Mouse (Mus musculus): ENCODE measurements around the gene Pcbp3. TPM values are rescaled to one million over a fixed set of nuclear protein-coding genes. Genes with fewer than 3 reads are reported as not detected.

The Pcbp3 gene
- polyA plus RNA-seq, 1 experiment from 2014 or later = 6.9 TPM

DNA sequence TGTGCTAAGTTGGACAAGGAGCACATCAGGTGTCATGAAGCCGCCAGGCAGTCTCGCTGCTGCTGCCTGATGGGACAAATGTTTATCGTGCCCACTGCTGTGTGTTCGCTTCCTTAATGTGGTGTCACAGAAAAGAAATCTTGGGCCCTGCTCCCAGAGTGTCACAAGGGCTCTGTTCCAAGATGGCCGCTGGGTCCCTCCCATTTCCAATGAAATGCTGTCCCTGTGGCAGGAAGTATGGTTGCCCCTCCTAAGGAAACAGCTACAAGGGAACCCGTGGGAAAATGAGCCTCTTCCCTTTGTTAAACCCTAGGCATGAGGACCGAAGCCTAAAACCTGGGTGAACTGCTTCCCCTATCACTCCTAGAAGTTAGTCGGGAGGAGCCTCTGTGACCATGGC, 146.9 kb downstream of the Pcbp3 start:
- no peak overlapping the region for H3K27ac ChIP-seq (ENCODE audit: low read depth, low read length)
- no peak overlapping the region for H3K9ac ChIP-seq (ENCODE audit: low read depth, low read length)
- H3K27me3 ChIP-seq (ENCODE audit: control insufficient read depth, insufficient read depth, low read length) = no peaks in the 10 kb centered on the region
- H3K4me3 ChIP-seq (ENCODE audit: low read depth, low read length) = no peak overlapping the region
- H3K4me2 ChIP-seq = no peak overlapping the region
- H3K4me1 ChIP-seq (ENCODE audit: control insufficient read depth, insufficient read depth, low read length) = peaks cover 5% of the 10 kb centered on the region; the same call in 1 of the 2 replicates
- ATAC-seq (replicated peaks; ENCODE audit: insufficient number of reproducible peaks, low FRiP score, low TSS enrichment) = no peak
- no peaks in the 10 kb centered on the region for H3K36me3 ChIP-seq (ENCODE audit: control insufficient read depth, insufficient read depth, low read length)
- H3K9me3 ChIP-seq (replicated peaks; ENCODE audit: control insufficient read depth, low read length) = no peaks in the 10 kb centered on the region
- 81% methylated on average over 8 of the region's 8 CpGs for WGBS (ENCODE audit: insufficient replicate concordance)

- Histone ChIP-seq H3K4me2 (no peak overlapping the region), H3K27me3 (ENCODE audit: control insufficient read depth, insufficient read depth, low read length) (no peaks in the 10 kb centered on the region), H3K4me1 (ENCODE audit: control insufficient read depth, insufficient read depth, low read length) (peaks cover 15% of the 10 kb centered on the region), H3K9ac (ENCODE audit: low read depth, low read length) (no peak overlapping the region), H3K27ac (ENCODE audit: low read depth, low read length) (no peak overlapping the region), H3K36me3 (ENCODE audit: control insufficient read depth, insufficient read depth, low read length) (no peaks in the 10 kb centered on the region), H3K4me3 (ENCODE audit: low read depth, low read length) (no peak overlapping the region), H3K9me3 (replicated peaks; ENCODE audit: control insufficient read depth, low read length) (no peaks in the 10 kb centered on the region)
- no peak for ATAC-seq (replicated peaks; ENCODE audit: insufficient number of reproducible peaks, low FRiP score, low TSS enrichment)
- WGBS (ENCODE audit: insufficient replicate concordance) = 58% methylated on average over 7 of the region's 7 CpGs
Measured at GRCm38 (mm10) chr10:76809916-76810660, 151.6 kb downstream of the Pcbp3 start.

GRCm38 (mm10) chr10:76809439-76809838, 152.2 kb downstream of the Pcbp3 start:
- Histone ChIP-seq H3K36me3 (ENCODE audit: control insufficient read depth, insufficient read depth, low read length) (no peaks in the 10 kb centered on the region), H3K9me3 (replicated peaks; ENCODE audit: control insufficient read depth, low read length) (no peaks in the 10 kb centered on the region), H3K27me3 (ENCODE audit: control insufficient read depth, insufficient read depth, low read length) (no peaks in the 10 kb centered on the region), H3K4me3 (ENCODE audit: low read depth, low read length) (no peak overlapping the region), H3K4me2 (no peak overlapping the region), H3K9ac (ENCODE audit: low read depth, low read length) (no peak overlapping the region), H3K27ac (ENCODE audit: low read depth, low read length) (no peak overlapping the region), H3K4me1 (ENCODE audit: control insufficient read depth, insufficient read depth, low read length) (peaks cover 15% of the 10 kb centered on the region)
- 76% methylated on average over 11 of the region's 11 CpGs for WGBS (ENCODE audit: insufficient replicate concordance)
- ATAC-seq (replicated peaks; ENCODE audit: insufficient number of reproducible peaks, low FRiP score, low TSS enrichment) = no peak

- Histone ChIP-seq H3K36me3 (ENCODE audit: control insufficient read depth, insufficient read depth, low read length) (no peaks in the 10 kb centered on the region), H3K9me3 (replicated peaks; ENCODE audit: control insufficient read depth, low read length) (no peaks in the 10 kb centered on the region), H3K9ac (ENCODE audit: low read depth, low read length) (no peak overlapping the region), H3K4me2 (no peak overlapping the region), H3K27ac (ENCODE audit: low read depth, low read length) (no peak overlapping the region), H3K4me1 (ENCODE audit: control insufficient read depth, insufficient read depth, low read length) (peaks cover 15% of the 10 kb centered on the region), H3K27me3 (ENCODE audit: control insufficient read depth, insufficient read depth, low read length) (no peaks in the 10 kb centered on the region), H3K4me3 (ENCODE audit: low read depth, low read length) (no peak overlapping the region)
- no peak for ATAC-seq (replicated peaks; ENCODE audit: insufficient number of reproducible peaks, low FRiP score, low TSS enrichment)
- WGBS (ENCODE audit: insufficient replicate concordance) = 68% methylated on average over 10 of the region's 10 CpGs
Measured at GRCm38 (mm10) chr10:76808446-76809400, 153.0 kb downstream of the Pcbp3 start.

DNA sequence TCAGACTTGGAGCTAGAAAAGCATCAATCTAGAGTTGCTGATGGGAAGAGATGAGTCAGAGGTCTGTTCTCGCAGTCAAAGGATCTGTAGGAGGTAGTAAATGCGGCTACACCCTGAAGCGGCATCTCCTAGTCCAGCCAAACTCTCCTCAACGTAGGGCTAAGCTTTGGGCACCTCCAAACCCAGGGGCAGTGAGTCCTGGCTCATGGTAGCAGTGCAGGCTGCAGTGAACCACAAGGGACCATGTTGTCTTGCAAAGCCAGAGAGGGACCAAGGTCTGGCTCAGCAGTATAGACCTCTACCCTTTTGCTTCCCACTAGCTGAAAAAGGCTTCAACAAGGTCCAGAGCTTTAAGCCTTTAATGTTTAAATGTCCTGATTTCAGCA, 159.2 kb downstream of the Pcbp3 start:
- H3K4me1 ChIP-seq (ENCODE audit: control insufficient read depth, insufficient read depth, low read length) = no peaks in the 10 kb centered on the region
- no peak overlapping the region for H3K27ac ChIP-seq (ENCODE audit: low read depth, low read length)
- no peaks in the 10 kb centered on the region for H3K9me3 ChIP-seq (replicated peaks; ENCODE audit: control insufficient read depth, low read length)
- no peak overlapping the region for H3K9ac ChIP-seq (ENCODE audit: low read depth, low read length)
- no peak overlapping the region for H3K4me2 ChIP-seq
- H3K4me3 ChIP-seq (ENCODE audit: low read depth, low read length) = no peak overlapping the region
- ATAC-seq (replicated peaks; ENCODE audit: insufficient number of reproducible peaks, low FRiP score, low TSS enrichment) = no peak
- WGBS (ENCODE audit: insufficient replicate concordance) = 79% methylated on average over 4 of the region's 4 CpGs
- H3K27me3 ChIP-seq (ENCODE audit: control insufficient read depth, insufficient read depth, low read length) = no peaks in the 10 kb centered on the region
- no peaks in the 10 kb centered on the region for H3K36me3 ChIP-seq (ENCODE audit: control insufficient read depth, insufficient read depth, low read length)

- no peak overlapping the region for H3K9ac ChIP-seq (ENCODE audit: low read depth, low read length)
- H3K4me3 ChIP-seq (ENCODE audit: low read depth, low read length) = no peak overlapping the region
- no peak overlapping the region for H3K27ac ChIP-seq (ENCODE audit: low read depth, low read length)
- WGBS (ENCODE audit: insufficient replicate concordance) = 71% methylated on average over 6 of the region's 6 CpGs
- H3K4me1 ChIP-seq (ENCODE audit: control insufficient read depth, insufficient read depth, low read length) = no peaks in the 10 kb centered on the region
- no peaks in the 10 kb centered on the region for H3K27me3 ChIP-seq (ENCODE audit: control insufficient read depth, insufficient read depth, low read length)
- H3K9me3 ChIP-seq (replicated peaks; ENCODE audit: control insufficient read depth, low read length) = no peaks in the 10 kb centered on the region
- H3K4me2 ChIP-seq = no peak overlapping the region
- H3K36me3 ChIP-seq (ENCODE audit: control insufficient read depth, insufficient read depth, low read length) = no peaks in the 10 kb centered on the region
- no peak for ATAC-seq (replicated peaks; ENCODE audit: insufficient number of reproducible peaks, low FRiP score, low TSS enrichment)
Measured at GRCm38 (mm10) chr10:76801841-76802499, 159.7 kb downstream of the Pcbp3 start.

GRCm38 (mm10) chr10:76801237-76801641, 160.4 kb downstream of the Pcbp3 start:
- Histone ChIP-seq H3K36me3 (ENCODE audit: control insufficient read depth, insufficient read depth, low read length) (no peaks in the 10 kb centered on the region), H3K9me3 (replicated peaks; ENCODE audit: control insufficient read depth, low read length) (no peaks in the 10 kb centered on the region), H3K27ac (ENCODE audit: low read depth, low read length) (no peak overlapping the region), H3K4me1 (ENCODE audit: control insufficient read depth, insufficient read depth, low read length) (no peaks in the 10 kb centered on the region), H3K27me3 (ENCODE audit: control insufficient read depth, insufficient read depth, low read length) (no peaks in the 10 kb centered on the region), H3K9ac (ENCODE audit: low read depth, low read length) (no peak overlapping the region), H3K4me3 (ENCODE audit: low read depth, low read length) (no peak overlapping the region), H3K4me2 (no peak overlapping the region)
- no peak for ATAC-seq (replicated peaks; ENCODE audit: insufficient number of reproducible peaks, low FRiP score, low TSS enrichment)
- WGBS (ENCODE audit: insufficient replicate concordance) = 50% methylated on average over 5 of the region's 5 CpGs

DNA sequence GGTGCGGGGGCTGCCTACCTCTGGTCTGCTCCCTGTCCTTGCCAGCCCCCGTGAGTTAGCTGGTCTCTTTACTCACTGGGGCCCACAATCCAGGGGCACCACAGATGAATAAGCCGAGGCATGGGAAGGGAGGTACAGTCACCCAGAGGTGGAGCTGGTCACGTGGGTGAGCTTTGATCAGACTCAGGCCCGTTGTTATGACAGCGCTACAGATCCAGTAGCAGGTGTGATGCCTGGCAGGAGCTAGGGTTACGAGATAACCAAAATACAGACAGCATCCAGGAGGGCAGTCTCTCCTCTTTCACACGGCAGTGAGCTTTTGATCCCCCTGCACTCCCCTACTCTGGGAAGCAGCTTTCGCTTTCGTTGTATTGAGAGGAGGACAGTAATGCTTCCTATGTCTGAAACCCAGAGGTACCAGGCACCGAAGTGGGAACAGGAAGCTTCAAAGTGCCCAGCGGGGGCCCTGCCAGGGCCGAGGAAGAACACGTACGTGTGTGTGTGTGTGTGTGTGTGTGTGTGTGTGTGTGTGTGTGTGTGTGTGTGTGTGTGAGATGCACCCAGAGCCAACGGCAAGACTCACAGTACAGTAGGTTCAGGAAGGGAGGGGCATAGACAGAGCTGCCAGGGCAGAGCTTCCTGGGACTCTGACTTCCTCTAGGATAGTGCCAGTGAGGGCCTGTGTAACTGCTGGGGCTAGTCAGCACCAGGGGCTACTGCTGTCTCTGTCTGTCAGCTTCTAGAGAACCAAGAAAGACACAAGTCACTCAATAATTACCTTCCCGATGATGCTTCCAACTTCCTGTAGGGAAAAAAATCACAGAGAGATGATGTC, 162.7 kb downstream of the Pcbp3 start:
- Histone ChIP-seq H3K36me3 (ENCODE audit: control insufficient read depth, insufficient read depth, low read length) (no peaks in the 10 kb centered on the region), H3K27me3 (ENCODE audit: control insufficient read depth, insufficient read depth, low read length) (no peaks in the 10 kb centered on the region), H3K9me3 (replicated peaks; ENCODE audit: control insufficient read depth, low read length) (no peaks in the 10 kb centered on the region), H3K27ac (ENCODE audit: low read depth, low read length) (no peak overlapping the region), H3K4me1 (ENCODE audit: control insufficient read depth, insufficient read depth, low read length) (no peaks in the 10 kb centered on the region), H3K4me2 (no peak overlapping the region), H3K4me3 (ENCODE audit: low read depth, low read length) (no peak overlapping the region), H3K9ac (ENCODE audit: low read depth, low read length) (no peak overlapping the region)
- no peak for ATAC-seq (replicated peaks; ENCODE audit: insufficient number of reproducible peaks, low FRiP score, low TSS enrichment)
- 74% methylated on average over 17 of the region's 17 CpGs for WGBS (ENCODE audit: insufficient replicate concordance)

Measured in heart, embryonic 11.5 days (tissue).